Mouse (Mus musculus): ENCODE results near the gene Cbln3. TPM values are rescaled to one million over a fixed set of nuclear protein-coding genes. Genes with fewer than 3 reads are reported as not detected.

The Cbln3 gene
- polyA plus RNA-seq (2015; fragmentation: Nextera tagmentation; extraction: Ambion mirVana) = 0.18 and 0.21 TPM in 2 replicates

DNA sequence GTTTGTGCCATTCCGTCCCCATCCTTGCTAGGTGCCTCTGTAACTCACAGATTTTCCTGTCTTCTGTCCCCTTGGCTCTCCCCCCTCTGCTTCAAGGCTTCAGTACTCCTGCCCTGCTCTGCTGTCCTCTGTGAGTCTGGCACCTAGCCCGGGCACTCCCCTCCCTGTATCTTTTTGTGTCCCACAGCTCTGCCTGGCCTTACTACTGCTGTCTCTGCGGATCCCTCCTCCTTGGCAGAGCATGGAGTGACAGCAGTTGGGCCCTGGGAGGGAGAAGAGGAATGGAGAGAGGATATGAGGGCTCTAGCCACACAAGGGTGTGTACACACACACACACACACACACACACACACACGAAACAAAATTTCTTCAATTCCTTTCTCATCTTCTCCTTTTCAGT lies at the start of gene Cbln3:
Cbln3 (minus strand) TSS at position 227 of the 400 bp plus-strand sequence.

DNA sequence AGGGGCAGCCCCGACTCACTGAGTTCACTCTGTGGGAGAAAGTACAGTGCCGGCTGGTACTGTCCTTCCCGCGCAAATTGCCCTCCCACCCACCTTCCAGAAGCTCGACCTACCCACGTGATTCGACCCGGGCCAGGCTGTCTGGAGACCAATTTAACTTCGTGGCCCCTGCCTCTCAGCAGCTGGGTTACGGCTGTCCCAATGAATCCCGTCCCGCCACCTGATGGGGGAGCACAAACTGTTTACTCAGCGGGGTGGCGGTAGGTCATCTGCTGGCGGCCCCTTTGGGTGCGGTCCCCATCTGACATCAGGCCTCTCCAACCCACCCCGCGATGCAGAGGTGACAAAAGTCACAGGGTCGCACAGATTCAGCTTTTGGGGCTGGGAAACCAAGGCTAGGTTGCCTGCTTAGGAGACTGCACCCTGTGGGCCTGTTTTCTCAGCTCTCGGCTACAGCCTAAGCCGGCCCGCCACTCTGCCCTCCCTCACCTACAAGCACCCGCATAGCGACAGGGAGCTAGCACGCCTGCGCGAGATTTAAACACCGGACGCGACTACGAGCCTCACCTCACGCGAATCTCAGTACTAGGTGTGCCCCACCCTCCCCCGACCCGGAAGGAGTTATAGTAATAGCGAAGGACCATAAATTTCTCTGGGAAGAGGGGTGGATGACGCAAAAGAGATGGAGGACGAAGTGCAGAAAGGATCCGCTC lies 15.7 kb upstream of the Cbln3 start, which contains the start of gene Sdr39u1:
Sdr39u1 (minus strand) TSS at position 593 of the 713 bp plus-strand sequence.

DNA sequence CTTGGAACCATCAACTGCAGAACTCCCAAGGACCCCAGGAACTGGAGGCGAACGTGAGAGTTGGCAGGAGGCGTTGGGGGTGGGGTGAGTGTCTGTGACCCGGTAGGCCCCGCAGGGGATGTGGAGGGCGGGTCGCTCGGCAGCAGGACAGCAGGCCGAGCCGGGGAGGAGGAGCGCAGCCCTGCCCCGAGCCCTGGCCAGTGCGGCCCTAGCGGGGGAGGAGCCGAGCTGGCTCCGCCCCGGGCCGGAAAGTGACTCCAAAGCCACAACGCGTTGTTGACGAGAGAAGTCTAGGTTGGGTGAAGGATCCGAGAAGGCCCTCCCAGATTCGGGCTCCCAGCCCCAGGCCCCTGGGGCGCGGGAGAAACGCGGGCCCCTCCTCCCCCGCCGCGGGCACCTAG lies 521 bp upstream of the Cbln3 start, which contains the start of gene Khnyn:
Khnyn (plus strand) TSS at position 235 of the 401 bp plus-strand sequence.

DNA sequence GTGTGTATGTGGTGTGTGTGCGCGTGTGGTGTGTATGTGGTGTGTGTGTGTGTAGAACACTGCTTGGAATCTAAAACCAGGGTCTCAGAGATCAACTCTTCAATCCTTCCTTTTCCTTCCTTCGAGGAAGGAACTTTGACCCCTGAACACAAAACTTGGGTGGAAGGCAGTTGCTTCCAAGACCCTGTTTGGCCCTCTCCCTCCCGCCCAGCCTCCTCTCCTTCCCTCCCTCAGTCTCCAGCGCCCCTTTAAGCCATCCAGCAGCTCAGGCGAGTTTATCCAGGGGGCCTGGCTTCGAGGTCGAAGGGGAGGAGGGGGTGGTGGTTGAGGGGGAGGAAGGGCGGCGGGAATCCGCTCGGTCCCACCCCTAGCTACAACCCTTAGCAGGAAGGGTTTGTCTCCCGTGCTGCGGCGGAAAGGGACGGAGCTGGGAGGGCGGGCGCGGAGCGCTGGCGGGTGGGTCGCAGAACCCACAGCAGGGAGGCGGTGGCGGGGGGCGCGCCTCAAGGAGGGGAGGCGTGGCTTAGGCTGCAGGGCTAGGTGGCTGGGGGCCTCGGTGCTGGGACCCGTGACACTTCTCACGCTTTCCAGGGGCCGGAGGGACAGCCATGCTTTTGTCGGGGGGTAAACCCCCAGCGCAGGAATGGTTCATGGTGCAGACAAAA lies 30.4 kb downstream of the Cbln3 start, which contains the start of gene Nynrin:
Nynrin (plus strand) TSS at position 390 of the 665 bp plus-strand sequence.

Other genes starting within 250 kb of the Cbln3 start
- 60.2 and 63.0 TPM in 2 replicates for gene Ipo4, start 248.4 kb downstream of the Cbln3 start, polyA plus RNA-seq (2015; fragmentation: Nextera tagmentation; extraction: Ambion mirVana)
- 0.56 and 1.4 TPM in 2 replicates for gene Gm49378, start 246.5 kb downstream of the Cbln3 start, polyA plus RNA-seq (2015; fragmentation: Nextera tagmentation; extraction: Ambion mirVana)
- 68.6 and 69.9 TPM in 2 replicates for gene Tm9sf1, start 240.6 kb downstream of the Cbln3 start, polyA plus RNA-seq (2015; fragmentation: Nextera tagmentation; extraction: Ambion mirVana)
- 0.26 and 0.35 TPM in 2 replicates for gene Tssk4, start 234.2 kb downstream of the Cbln3 start, polyA plus RNA-seq (2015; fragmentation: Nextera tagmentation; extraction: Ambion mirVana)
- 35.8 and 39.5 TPM in 2 replicates for gene Mdp1, start 223.9 kb downstream of the Cbln3 start, polyA plus RNA-seq (2015; fragmentation: Nextera tagmentation; extraction: Ambion mirVana)
- gene Gmpr2, start 212.5 kb downstream of the Cbln3 start, polyA plus RNA-seq (2015; fragmentation: Nextera tagmentation; extraction: Ambion mirVana) = 32.0 and 33.0 TPM in 2 replicates
- gene Nedd8, start 212.3 kb downstream of the Cbln3 start, polyA plus RNA-seq (2015; fragmentation: Nextera tagmentation; extraction: Ambion mirVana) = 388 and 415 TPM in 2 replicates
- gene Tinf2, start 202.6 kb downstream of the Cbln3 start, polyA plus RNA-seq (2015; fragmentation: Nextera tagmentation; extraction: Ambion mirVana) = 13.9 and 15.5 TPM in 2 replicates
- gene Tgm1, start 170.5 kb downstream of the Cbln3 start, polyA plus RNA-seq (2015; fragmentation: Nextera tagmentation; extraction: Ambion mirVana) = 7.4 and 9.2 TPM in 2 replicates
- gene Rabggta, start 162.1 kb downstream of the Cbln3 start, polyA plus RNA-seq (2015; fragmentation: Nextera tagmentation; extraction: Ambion mirVana) = 17.3 and 20.5 TPM in 2 replicates
- gene Dhrs1, start 138.7 kb downstream of the Cbln3 start, polyA plus RNA-seq (2015; fragmentation: Nextera tagmentation; extraction: Ambion mirVana) = 60.6 and 62.9 TPM in 2 replicates
- 18.6 TPM in 2 replicates for gene Nop9, start 138.7 kb downstream of the Cbln3 start, polyA plus RNA-seq (2015; fragmentation: Nextera tagmentation; extraction: Ambion mirVana)
- gene Cideb, start 125.9 kb downstream of the Cbln3 start, polyA plus RNA-seq (2015; fragmentation: Nextera tagmentation; extraction: Ambion mirVana) = 0.13 and 0.18 TPM in 2 replicates
- 0.29 and 0.39 TPM in 2 replicates for gene Ltb4r2, start 123.0 kb downstream of the Cbln3 start, polyA plus RNA-seq (2015; fragmentation: Nextera tagmentation; extraction: Ambion mirVana)
- 0.76 and 6.9 TPM in 2 replicates for gene Ltb4r1, start 118.4 kb downstream of the Cbln3 start, polyA plus RNA-seq (2015; fragmentation: Nextera tagmentation; extraction: Ambion mirVana)
- 2.3 and 2.7 TPM in 2 replicates for gene Adcy4, start 100.3 kb downstream of the Cbln3 start, polyA plus RNA-seq (2015; fragmentation: Nextera tagmentation; extraction: Ambion mirVana)
- gene Ripk3, start 95.5 kb downstream of the Cbln3 start, polyA plus RNA-seq (2015; fragmentation: Nextera tagmentation; extraction: Ambion mirVana) = 19.1 and 19.2 TPM in 2 replicates
- gene Nfatc4, start 61.2 kb downstream of the Cbln3 start, polyA plus RNA-seq (2015; fragmentation: Nextera tagmentation; extraction: Ambion mirVana) = 22.3 and 22.5 TPM in 2 replicates
- 6.4 and 7.6 TPM in 2 replicates for gene Nynrin, start 30.4 kb downstream of the Cbln3 start, polyA plus RNA-seq (2015; fragmentation: Nextera tagmentation; extraction: Ambion mirVana)
- 8.4 and 9.2 TPM in 2 replicates for gene Khnyn, start 555 bp upstream of the Cbln3 start, polyA plus RNA-seq (2015; fragmentation: Nextera tagmentation; extraction: Ambion mirVana)
- 43.8 and 50.4 TPM in 2 replicates for gene Sdr39u1, start 15.9 kb upstream of the Cbln3 start, polyA plus RNA-seq (2015; fragmentation: Nextera tagmentation; extraction: Ambion mirVana)
- 35.6 and 71.0 TPM in 2 replicates for gene Cma1, start 60.3 kb upstream of the Cbln3 start, polyA plus RNA-seq (2015; fragmentation: Nextera tagmentation; extraction: Ambion mirVana)
- gene Cma2, start 66.6 kb upstream of the Cbln3 start, polyA plus RNA-seq (2015; fragmentation: Nextera tagmentation; extraction: Ambion mirVana) = 0.19 and 0.20 TPM in 2 replicates
- not detected in 2 replicates for gene Mcpt1, start 133.6 kb upstream of the Cbln3 start, polyA plus RNA-seq (2015; fragmentation: Nextera tagmentation; extraction: Ambion mirVana)
- gene Mcpt9, start 146.1 kb upstream of the Cbln3 start, polyA plus RNA-seq (2015; fragmentation: Nextera tagmentation; extraction: Ambion mirVana) = not detected in 2 replicates
- 0.25 TPM in 1 of 2 replicates, not detected in the other for gene Mcpt2, start 157.6 kb upstream of the Cbln3 start, polyA plus RNA-seq (2015; fragmentation: Nextera tagmentation; extraction: Ambion mirVana)
- gene Mcpt4, start 177.9 kb upstream of the Cbln3 start, polyA plus RNA-seq (2015; fragmentation: Nextera tagmentation; extraction: Ambion mirVana) = 1.1 and 2.1 TPM in 2 replicates
- 0.16 TPM in 1 of 2 replicates, not detected in the other for gene Mcpt8, start 200.9 kb upstream of the Cbln3 start, polyA plus RNA-seq (2015; fragmentation: Nextera tagmentation; extraction: Ambion mirVana)
- 0.17 and 0.27 TPM in 2 replicates for gene Ctsg, start 218.2 kb upstream of the Cbln3 start, polyA plus RNA-seq (2015; fragmentation: Nextera tagmentation; extraction: Ambion mirVana)
- not detected in 2 replicates for gene Gzme, start 236.2 kb upstream of the Cbln3 start, polyA plus RNA-seq (2015; fragmentation: Nextera tagmentation; extraction: Ambion mirVana)
- not detected in 2 replicates for gene Gzmd, start 248.2 kb upstream of the Cbln3 start, polyA plus RNA-seq (2015; fragmentation: Nextera tagmentation; extraction: Ambion mirVana)